Mouse (Mus musculus): Measurements from ENCODE around the gene Cdh13.

- no peak for TF ChIP-seq MAX (IDR thresholded peaks at IDR 0.05; ENCODE audit: low read depth)
- no peak for TF ChIP-seq REST (IDR thresholded peaks at IDR 0.05; ENCODE audit: insufficient read depth, insufficient read length)
- TF ChIP-seq POLR2A (IDR thresholded peaks at IDR 0.05; ENCODE audit: insufficient read length, low read depth): no peak
- TF ChIP-seq CEBPB (IDR thresholded peaks at IDR 0.05; ENCODE audit: insufficient read depth, poor library complexity, severe bottlenecking): no peak
- TF ChIP-seq TCF3 (IDR thresholded peaks at IDR 0.05; ENCODE audit: insufficient read length, low read depth): no peak
Measured at GRCm38 (mm10) chr8:119195695-119196094, 912.2 kb downstream of the Cdh13 start.

Measured in myocyte (in vitro differentiated cells).